Mouse (Mus musculus): ENCODE measurements around the gene Kcnt2.

The Kcnt2 gene

DNA sequence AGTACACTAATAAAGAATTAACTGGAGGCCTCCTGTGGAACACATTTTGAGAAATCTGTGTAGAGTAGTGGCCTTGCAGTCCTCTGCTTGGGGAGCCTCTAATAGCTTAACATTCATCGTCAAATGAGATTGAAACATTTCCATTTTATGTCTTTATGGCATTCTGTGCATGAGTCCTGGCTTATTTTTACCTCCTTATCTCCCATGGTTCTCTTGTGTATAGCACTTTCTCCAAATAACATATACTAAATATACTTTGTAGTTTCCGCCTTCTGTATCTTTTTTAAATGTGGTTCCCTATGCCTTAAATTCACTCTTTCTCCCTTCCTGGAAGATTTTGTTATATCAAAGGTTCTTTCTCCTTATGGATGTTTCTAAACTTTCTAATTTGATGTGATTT is 246.3 kb downstream of the Kcnt2 start:
- no peak for DNase-seq (ENCODE audit: low spot score)

DNA sequence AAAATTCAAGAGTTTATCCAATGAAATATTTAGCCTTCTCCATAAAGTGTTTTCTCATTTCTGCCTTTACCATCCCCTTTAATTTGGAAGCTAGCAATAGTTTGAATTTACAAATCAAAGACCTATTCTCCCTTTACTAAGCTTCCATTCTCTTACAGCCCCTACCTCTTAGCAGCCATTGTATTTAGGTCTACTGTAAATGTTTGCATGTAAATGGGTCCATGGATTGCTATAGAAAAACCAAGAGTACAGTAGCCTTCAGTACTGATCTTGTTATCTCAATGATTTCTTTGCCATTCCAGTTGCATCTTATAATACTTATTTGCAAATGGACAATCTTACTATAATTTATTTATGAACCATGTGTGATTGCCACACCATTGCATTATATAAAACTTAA is 267.5 kb downstream of the Kcnt2 start:
- no peak for DNase-seq (ENCODE audit: low spot score)

DNA sequence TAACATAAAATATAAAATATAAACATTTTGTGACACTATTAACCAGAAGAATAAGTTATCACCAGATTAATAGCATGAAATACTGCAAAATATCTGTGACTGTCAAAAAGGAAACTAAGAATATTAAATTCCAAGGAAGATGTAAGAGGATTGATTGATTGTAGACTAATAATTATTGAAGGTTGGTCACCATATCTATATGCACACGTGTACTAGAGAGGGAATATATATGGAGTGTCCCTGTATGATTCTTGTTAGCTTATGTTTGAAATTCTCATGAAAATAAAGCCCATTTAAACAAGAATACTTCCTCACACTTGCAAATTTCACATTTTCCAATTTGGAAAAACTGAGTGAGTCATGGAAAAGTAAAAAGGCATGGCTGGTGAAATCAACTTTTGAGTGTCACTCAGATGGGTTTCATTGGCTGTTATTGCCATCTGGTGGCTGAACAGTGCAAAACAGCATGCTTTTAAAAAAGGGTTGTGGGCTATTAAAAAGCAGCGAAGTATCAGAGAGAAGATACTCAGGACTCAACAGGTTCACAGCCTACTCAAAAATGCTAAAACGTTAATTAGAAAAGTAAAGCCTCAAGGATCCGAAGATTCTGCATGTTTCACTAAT is 285.4 kb downstream of the Kcnt2 start:
- no peak for DNase-seq (ENCODE audit: low spot score)

DNA sequence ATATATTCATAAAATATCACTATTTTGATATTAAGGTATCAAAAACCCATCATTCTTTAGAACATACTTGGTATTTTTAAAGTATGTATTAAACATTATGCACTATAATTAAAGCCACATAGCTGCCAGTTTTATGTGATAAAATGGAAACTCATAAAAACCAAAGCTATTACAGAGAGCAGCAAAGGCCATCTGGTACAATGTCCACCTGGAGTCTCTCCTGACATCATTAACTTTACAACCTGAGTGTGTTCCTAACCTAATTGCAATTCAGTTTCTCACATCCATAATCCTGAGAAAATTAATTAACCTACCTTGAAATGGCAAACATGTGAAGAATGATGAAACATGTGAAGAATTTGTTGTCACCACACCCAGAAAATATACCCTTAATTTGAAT is 288.9 kb downstream of the Kcnt2 start:
- DNase-seq (ENCODE audit: low spot score), result no peak

DNA sequence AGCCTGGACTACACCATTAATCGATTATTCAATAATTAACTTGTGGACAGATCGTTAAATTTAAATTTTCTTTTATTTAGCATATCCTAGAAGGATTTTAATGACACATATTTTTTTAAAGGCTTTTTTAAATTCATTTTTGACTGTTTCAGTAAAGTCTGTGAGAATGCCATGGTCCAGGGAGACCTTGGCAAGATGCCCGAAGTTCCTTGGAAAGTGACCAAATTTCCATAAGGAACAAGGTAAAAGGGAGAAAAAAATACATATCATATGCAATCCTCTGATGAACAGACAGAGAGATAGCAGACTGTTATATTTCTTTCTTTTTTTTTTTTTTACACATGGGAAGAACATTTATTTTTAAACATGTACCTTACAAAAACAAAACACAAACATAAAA is 296.1 kb downstream of the Kcnt2 start:
- no peak for DNase-seq (ENCODE audit: low spot score)

DNA sequence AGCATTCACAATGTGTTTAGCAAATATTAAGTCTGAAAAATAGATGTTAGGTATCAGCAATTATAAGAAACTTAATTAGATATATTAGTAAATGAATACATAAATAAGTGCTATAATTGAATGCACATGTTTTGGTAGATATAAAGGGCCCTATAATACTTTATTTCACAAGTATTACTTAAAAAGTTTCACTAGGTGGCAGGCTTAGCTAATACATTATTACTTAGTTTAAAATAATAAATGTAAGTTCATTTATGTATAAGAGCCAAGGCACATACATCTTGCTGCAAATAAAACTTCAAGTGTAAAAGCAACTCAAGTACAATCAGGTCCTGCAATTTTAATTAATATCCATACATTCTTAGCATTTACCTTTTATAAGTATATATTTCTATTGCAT is 302.8 kb downstream of the Kcnt2 start:
- DNase-seq (ENCODE audit: low spot score), result no peak

DNA sequence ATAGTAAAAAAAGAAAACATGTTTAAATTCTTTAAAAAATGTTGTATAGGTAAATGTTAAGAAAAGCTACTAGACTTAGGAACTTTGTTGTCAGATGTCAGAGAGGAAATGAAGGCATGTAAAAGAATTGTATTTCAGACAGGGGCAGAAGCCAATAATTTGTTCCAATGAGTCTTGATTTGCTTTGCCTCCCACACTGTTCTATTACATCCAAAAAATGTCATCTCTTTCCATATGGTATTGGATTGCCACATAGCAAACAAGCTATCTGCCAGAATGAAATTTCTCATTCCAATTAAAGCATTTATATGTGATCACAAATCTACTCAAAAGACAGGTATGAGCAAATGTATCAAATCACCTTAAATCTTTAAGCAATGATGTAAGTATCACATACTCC is 314.8 kb downstream of the Kcnt2 start:
- no peak for DNase-seq (ENCODE audit: low spot score)

DNA sequence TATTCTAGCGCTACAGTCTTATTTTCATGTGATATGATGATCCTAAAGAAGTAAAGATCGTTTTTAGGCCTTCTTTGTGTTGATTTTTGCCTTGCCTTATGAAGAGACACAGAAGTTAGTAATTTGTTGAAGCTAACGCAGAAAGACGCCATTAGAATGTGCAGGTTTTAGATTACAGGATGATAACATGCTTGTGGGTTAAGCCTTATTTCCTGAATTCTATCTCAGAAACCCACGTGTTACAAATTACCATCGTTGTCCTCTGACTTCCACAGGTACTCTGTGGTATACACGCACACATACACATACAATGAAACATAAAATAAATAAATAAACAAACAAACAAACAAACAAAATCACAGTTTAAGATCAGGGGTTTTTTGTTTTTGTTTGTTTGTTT is 326.2 kb downstream of the Kcnt2 start:
- DNase-seq (ENCODE audit: low spot score), result no peak

DNA sequence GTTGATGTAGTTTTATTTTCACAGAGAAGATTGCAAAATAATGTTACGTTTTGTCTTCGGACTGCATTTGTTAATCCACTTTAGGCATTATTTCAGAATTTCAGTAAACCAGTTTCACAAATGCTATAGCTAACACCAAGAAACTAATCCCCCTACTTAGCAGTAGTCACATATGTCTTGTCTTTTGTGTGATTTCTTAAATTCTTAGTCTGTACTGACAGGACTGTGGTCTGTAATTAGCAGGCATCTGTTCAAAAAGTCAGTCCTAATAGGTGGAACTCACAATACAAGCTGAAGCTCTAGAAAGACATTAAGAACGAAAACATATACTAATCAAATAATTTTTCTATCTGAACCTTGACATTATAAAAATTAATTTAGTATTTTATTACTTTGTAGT is 332.6 kb downstream of the Kcnt2 start:
- DNase-seq (ENCODE audit: low spot score), result no peak

DNA sequence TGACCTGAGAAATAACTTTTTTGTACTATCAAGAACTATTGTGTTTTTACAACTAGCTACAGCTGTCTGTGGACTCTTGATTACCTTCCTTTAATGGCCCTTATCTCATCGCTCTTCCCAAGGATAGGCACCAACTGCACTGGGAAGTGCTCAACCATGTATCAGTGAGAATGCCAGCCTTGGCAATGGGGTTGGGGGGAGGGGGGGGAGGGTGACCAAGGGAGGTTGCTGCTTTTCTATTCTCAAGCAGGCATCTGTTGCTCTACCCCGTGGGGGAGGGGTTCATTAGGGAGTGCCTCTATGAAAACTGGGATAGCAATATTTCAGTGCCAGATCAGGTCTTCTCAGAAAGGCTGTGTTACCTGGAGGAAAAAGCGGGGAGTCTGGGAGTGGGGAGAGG is 342.3 kb downstream of the Kcnt2 start:
- no peak for DNase-seq (ENCODE audit: low spot score)

DNA sequence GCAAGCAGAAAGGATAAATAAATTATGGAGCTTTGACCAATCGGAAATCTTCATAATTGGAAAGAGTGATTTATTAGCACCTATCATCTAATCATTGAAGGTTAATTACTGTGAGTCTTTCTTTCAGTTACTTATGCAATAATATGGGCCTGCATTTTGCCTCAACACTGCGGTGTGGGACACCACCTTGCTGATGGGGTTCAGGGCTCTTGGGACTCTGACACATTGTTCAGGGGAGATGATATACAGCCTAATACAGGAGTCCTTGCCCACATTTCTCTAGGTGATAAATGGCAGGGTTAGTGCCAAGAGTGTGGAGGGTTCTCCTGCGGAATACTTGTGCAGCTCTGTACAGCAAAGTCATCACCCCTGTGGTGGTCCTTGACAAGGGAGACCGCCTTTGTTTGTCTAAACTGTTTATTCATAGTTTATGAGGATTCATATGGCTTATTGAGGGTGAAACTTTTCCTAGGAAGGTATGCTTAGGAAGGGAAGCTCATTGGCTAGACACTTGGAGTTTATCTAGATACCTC is 362.9 kb downstream of the Kcnt2 start:
- DNase-seq (ENCODE audit: low spot score), result no peak

DNA sequence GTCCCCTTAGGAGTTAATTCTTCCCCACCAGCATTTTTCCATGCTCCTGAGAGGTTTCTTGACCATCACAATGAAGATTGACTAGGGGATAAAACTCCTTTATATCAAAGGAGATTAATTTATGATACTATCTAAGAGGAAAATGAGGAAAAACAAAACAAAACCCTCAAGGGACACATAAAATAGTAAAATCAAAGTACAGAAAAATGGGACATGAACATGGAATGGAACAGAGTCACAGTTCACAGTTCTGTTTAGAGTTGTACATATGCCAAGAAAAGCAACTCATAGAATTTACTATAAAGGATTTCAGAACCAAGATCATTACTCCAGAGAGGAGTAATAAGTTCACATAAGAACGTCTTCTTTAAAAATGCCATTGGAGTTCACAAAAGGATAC is 367.1 kb downstream of the Kcnt2 start:
- DNase-seq (ENCODE audit: low spot score), result no peak

DNA sequence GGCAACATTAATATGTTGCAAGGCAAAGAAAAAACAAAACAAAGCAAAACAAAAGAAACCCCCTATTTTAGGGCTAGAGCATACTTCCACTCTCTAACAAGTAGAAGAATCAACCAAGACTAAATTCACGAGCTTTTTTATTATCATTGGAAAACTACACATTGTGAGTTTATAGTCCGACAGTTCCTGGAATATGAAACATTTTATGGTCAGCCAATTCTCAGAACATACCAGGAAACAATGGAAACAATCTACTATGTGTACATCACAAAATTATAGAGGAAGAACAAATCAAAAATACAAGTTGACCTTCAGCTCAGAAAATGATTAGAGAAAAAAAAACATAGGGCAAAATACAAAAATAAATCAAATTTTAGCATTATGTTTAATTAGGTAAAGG is 368.9 kb downstream of the Kcnt2 start:
- no peak for DNase-seq (ENCODE audit: low spot score)

DNA sequence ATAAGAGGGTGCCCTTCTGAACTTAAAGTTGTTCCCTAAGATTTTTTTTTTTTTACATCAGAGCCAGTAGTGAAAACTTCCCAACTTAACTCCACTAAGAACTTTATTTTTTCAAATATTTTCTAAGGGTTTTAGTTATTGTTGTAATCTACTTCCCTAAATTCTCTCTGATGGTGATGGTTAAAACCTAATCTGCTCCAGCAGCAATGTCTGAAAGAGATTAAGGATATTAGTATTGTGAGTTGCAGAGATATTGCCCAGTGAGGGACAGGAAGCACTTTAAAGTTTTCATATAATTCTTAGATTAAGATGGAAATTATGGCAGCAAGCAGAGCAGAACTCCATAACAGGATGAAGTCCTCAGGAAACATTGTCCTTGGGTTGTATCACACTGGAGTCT is 372.2 kb downstream of the Kcnt2 start:
- no peak for DNase-seq (ENCODE audit: low spot score)

DNA sequence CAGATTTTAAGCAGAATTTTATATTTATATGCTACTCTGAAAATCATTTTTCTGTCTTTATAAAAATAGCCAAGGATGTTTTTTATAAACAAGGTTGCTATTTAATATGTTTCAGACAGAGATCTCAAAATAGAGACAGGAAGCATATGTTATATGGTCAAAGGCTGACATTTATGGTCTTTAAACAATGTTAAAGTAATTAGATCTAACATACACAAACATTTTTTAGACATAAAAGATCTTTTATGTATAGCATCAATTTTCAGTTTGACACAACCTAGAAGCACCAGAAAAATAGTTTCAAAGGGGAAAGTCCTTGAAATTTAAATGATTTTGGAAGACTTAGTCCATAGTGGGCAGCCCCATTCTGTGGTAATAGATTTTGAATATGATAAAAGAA is 379.0 kb downstream of the Kcnt2 start:
- no peak for DNase-seq (ENCODE audit: low spot score)

DNA sequence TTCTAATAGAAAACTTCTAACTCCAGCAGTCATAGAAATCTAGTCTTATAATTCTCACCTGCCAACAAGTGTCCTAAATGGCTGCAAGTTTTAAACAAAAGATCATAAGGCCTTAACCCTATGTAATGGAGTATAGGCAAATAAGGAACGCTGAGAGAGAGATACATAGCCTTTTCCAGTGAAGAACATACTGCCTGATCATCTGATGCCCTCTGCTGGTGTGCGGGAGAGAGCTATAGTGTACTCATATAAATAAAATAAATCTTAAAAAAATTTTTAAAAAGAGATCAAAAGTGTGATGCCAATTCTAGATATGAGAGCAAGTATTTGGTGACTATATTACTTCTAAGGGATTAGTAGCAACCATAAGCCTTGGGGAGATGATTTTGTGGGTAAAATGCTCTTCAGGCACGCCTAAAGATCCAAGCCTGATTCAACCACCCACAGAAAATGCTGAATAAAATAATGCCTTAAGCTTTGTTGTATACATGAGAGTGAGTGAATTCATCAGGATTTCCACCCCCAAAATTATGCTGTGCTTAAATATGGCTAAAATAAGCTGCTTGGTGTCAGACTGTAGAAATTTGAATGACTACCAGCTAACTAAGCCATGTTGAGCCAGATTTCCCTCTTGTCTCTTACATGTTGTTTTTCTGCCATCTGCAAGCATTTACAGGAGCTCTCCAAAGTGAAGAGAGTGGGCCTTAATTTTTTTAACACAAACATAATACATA is 413.8 kb downstream of the Kcnt2 start:
- DNase-seq (ENCODE audit: low spot score), result no peak

DNA sequence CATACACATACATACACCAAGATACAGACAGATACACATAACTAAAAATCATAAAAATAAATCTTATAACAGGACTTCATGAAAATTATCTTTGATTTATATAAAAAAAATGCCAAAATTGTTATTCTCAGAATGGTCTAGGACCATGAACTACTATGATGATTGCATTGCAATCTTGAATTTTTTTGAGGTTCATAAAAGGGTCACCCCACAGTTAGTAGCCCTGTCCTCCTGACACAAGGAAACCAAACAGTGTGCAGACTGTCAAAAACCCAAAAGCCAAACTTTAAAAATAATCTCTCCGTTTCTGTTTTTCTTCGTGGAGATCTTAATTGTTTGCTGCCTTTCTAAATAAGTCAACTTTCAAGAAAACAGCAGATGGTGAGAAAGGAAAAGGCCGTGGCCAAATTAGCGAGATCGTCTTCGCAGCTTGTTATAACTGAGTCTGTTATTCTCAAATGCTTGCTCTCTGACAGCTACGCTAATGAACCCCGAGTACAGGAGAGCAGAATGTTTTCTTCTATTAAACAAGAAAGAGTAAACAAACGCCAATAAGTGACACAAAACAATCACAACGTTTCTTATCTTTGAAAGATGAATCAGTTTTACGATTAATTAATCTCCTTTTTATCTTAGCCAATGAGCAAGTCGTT is 414.9 kb downstream of the Kcnt2 start:
- DNase-seq (ENCODE audit: low spot score), result no peak

DNA sequence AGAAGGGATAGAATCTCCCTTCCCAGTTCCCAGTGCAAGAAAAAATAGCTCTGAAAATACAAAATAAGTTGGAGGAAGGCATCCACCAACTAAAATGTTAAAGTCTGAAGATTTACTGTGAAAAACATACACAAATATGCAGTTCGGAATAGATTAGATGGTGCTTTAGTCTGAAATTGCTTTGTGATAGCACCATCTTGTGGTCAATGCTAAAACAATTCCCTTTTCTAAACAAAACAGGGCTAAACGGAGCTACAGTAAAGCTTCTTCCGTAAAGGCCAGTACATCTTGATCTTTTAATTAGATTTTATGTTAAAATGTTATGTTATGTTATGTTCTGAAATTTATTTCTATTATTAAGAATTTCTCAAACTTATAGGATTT is 415.4 kb downstream of the Kcnt2 start:
- no peak for DNase-seq (ENCODE audit: low spot score)

All from ovary, postnatal 36 days (tissue).